ENCODE assay signal across 14 mouse cellular contexts in genomic region chr3:146396256-146396655, GRCm38 (mm10).
"Had no signal": no experiment of that assay in that cellular context is flagged by ENCODE, and none has a peak within 500 bp of the region (broad histone marks: within the 10 kb centered on the region; RNA-seq: fewer than 3 reads in every experiment).

No protein-coding gene starts in this region.

- H3K4me2 ChIP-seq: limb, embryonic 12.5 days; limb, embryonic 15.5 days; lung, embryonic 14.5 days; midbrain, embryonic 11.5 days had no signal

- DNase-seq: kidney, postnatal 10 days; layer of hippocampus, adult 9-11 months; left cerebral cortex, postnatal 4 days; lung, embryonic 14.5 days; lung, postnatal 10 days; lung, postnatal 4 days; midbrain, embryonic 14.5 days; thymus, adult 2 months; thymus, postnatal 14 days; thymus, postnatal 4 days had no signal

- ATAC-seq: intestine, postnatal 0 days had no signal

- H3K9me3 ChIP-seq: limb, embryonic 12.5 days; limb, embryonic 15.5 days had no signal

- H3K4me3 ChIP-seq: limb, embryonic 12.5 days; limb, embryonic 15.5 days had no signal

- H3K4me1 ChIP-seq: limb, embryonic 15.5 days had no signal

- H3K9ac ChIP-seq: limb, embryonic 12.5 days; limb, embryonic 15.5 days; lung, embryonic 14.5 days had no signal

- H3K27ac ChIP-seq: limb, embryonic 12.5 days; limb, embryonic 15.5 days had no signal

- H3K36me3 ChIP-seq: limb, embryonic 12.5 days; limb, embryonic 15.5 days had no signal

- H3K27me3 ChIP-seq: limb, embryonic 12.5 days; limb, embryonic 15.5 days had no signal
